Mouse (Mus musculus) stomach, postnatal 0 days (tissue): ENCODE data around the gene Rbm17.

Experiments used
- CTCF ChIP-seq: IDR thresholded peaks from 2 replicates; pipeline ENCODE4 v1.5.1; 2016; ENCODE audit warnings: antibody characterized with exemption, low read depth, mild to moderate bottlenecking, moderate library complexity
- EP300 ChIP-seq: optimal IDR thresholded peaks from 2 replicates; pipeline ENCODE3; 2016; ENCODE audit warnings: antibody characterized with exemption

DNA sequence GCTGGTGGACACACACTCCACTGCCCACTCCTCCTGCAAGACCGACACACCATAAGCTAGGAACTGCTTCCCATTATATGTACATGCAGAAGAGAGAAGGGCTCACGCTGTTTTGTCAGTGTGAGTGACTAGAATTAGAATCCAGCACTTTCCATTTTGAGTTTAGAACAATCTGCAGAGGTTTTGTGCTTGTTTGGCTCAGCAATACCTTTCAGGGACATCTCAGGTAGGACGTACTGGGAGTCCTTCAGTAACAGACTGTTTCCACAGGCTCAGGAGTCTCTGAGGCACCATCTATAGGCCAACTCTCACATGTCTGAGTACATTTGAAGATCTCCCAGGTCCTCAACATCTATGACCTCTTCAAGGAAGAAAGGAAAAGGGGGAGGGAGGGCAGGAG lies 48.2 kb upstream of the Rbm17 start:
- TF ChIP-seq EP300 (no peak), CTCF (no peak)
